Mouse (Mus musculus) bone marrow, adult 2 months (tissue): ENCODE measurements around the gene Ndufb4. TPM values are rescaled to one million over a fixed set of nuclear protein-coding genes. Genes with fewer than 3 reads are reported as not detected.

Source experiments
- H3K27ac ChIP-seq: fragments of 200-500 bp; 2 replicates; pipeline ENCODE4 v1.5.1; 2012; ENCODE audit warnings: low read depth, mild to moderate bottlenecking, control low read depth, inconsistent platforms, low read length; ENCODE audit not compliant: control insufficient read depth, poor library complexity, insufficient read depth
- H3K4me1 ChIP-seq: fragments of 200-500 bp; 2 replicates; pipeline ENCODE4 v1.6.1; 2011; ENCODE audit warnings: low read length; ENCODE audit not compliant: control insufficient read depth, insufficient read depth
- H3K4me3 ChIP-seq: fragments of 200-500 bp; replicated peaks from 2 replicates; pipeline ENCODE3; 2011; ENCODE audit warnings: mild to moderate bottlenecking, low read depth, low read length, control low read depth; ENCODE audit not compliant: control insufficient read depth
- CTCF ChIP-seq: fragments of 200-500 bp; IDR thresholded peaks from 2 replicates; pipeline ENCODE4 v1.5.1; 2011; ENCODE audit warnings: low read length, control low read depth; ENCODE audit not compliant: control insufficient read depth, insufficient read depth
- POLR2A ChIP-seq: fragments of 200-500 bp; IDR thresholded peaks from 2 replicates; pipeline ENCODE4 v1.6.1; 2011; ENCODE audit warnings: low read depth, mild to moderate bottlenecking, control low read depth, low read length, borderline replicate concordance; ENCODE audit not compliant: control insufficient read depth
- WGBS: fragments of 180-500 bp; shearing (Covaris S2); methylation state at CpG from one replicate; pipeline ENCODE4 v1.1.7; 2018; 5-methylcytosine and 5-hydroxymethylcytosine counted together
- polyA plus RNA-seq: library from polyadenylated mRNA; stranded (reverse); fragments of >200 nt; gene quantifications from 2 replicates; pipeline ENCODE4 v1.2.4, GENCODE M21; 2011; ENCODE audit warnings: low replicate concordance; ENCODE audit not compliant: missing spikeins, insufficient read depth, insufficient read length

Gene Ndufb4
- polyA plus RNA-seq, 1 experiment: 78.8 TPM

- H3K4me1 ChIP-seq: no peaks in the 10 kb centered on the region
- TF ChIP-seq CTCF (no peak), POLR2A (no peak)
- H3K27ac ChIP-seq: no peak overlapping the region
- no peak overlapping the region for H3K4me3 ChIP-seq
- 79% methylated on average over 8 of the region's 8 CpGs for WGBS
Observed at GRCm38 (mm10) chr16:37615429-37615828, 38.8 kb downstream of the Ndufb4 start.

- H3K4me3 ChIP-seq: no peak overlapping the region
- TF ChIP-seq POLR2A (no peak), CTCF (no peak)
- 85% methylated on average over 9 of the region's 9 CpGs for WGBS
- H3K4me1 ChIP-seq: no peaks in the 10 kb centered on the region
- H3K27ac ChIP-seq: no peak overlapping the region
Observed at GRCm38 (mm10) chr16:37614540-37614939, 39.7 kb downstream of the Ndufb4 start.

GRCm38 (mm10) chr16:37612013-37612412 lies 42.2 kb downstream of the Ndufb4 start:
- no peaks in the 10 kb centered on the region for H3K4me1 ChIP-seq
- no peak overlapping the region for H3K27ac ChIP-seq
- no peak overlapping the region for H3K4me3 ChIP-seq
- 91% methylated on average over 5 of the region's 5 CpGs for WGBS
- TF ChIP-seq POLR2A (no peak), CTCF (no peak)

GRCm38 (mm10) chr16:37611072-37611471 lies 43.2 kb downstream of the Ndufb4 start:
- TF ChIP-seq POLR2A (no peak), CTCF (no peak)
- WGBS: 86% methylated on average over 7 of the region's 7 CpGs
- Histone ChIP-seq H3K27ac (no peak overlapping the region), H3K4me3 (no peak overlapping the region), H3K4me1 (no peaks in the 10 kb centered on the region)

GRCm38 (mm10) chr16:37610333-37610732 lies 43.9 kb downstream of the Ndufb4 start:
- 84% methylated on average over 8 of the region's 8 CpGs for WGBS
- Histone ChIP-seq H3K4me3 (no peak overlapping the region), H3K27ac (no peak overlapping the region), H3K4me1 (no peaks in the 10 kb centered on the region)
- no peak for TF ChIP-seq CTCF
- no peak for TF ChIP-seq POLR2A

- no peak for TF ChIP-seq POLR2A
- no peak for TF ChIP-seq CTCF
- WGBS: 83% methylated on average over 6 of the region's 6 CpGs
- H3K4me3 ChIP-seq: no peak overlapping the region
Observed at GRCm38 (mm10) chr16:37604243-37604642, 50.0 kb downstream of the Ndufb4 start.

GRCm38 (mm10) chr16:37603431-37603830 lies 50.8 kb downstream of the Ndufb4 start:
- Histone ChIP-seq H3K4me3 (no peak overlapping the region), H3K4me1 (no peaks in the 10 kb centered on the region), H3K27ac (no peak overlapping the region)
- 93% methylated on average over 1 of the region's 1 CpGs for WGBS
- no peak for TF ChIP-seq CTCF
- TF ChIP-seq POLR2A: no peak

More at GRCm38 (mm10) chr16:37604243-37604642, 50.0 kb downstream of the Ndufb4 start:
- H3K4me1 ChIP-seq: no peaks in the 10 kb centered on the region
- no peak overlapping the region for H3K27ac ChIP-seq

- Histone ChIP-seq H3K4me3 (no peak overlapping the region), H3K4me1 (no peaks in the 10 kb centered on the region), H3K27ac (no peak overlapping the region)
- TF ChIP-seq POLR2A (no peak), CTCF (no peak)
- WGBS: 69% methylated on average over 3 of the region's 3 CpGs
Observed at GRCm38 (mm10) chr16:37599326-37599725, 54.9 kb downstream of the Ndufb4 start.

GRCm38 (mm10) chr16:37598463-37598862 lies 55.8 kb downstream of the Ndufb4 start:
- H3K4me1 ChIP-seq: no peaks in the 10 kb centered on the region
- H3K4me3 ChIP-seq: no peak overlapping the region
- WGBS: 76% methylated on average over 7 of the region's 7 CpGs
- TF ChIP-seq POLR2A (no peak), CTCF (no peak)
- H3K27ac ChIP-seq: no peak overlapping the region

GRCm38 (mm10) chr16:37597412-37597811 lies 56.8 kb downstream of the Ndufb4 start:
- 56% methylated on average over 5 of the region's 5 CpGs for WGBS

More at GRCm38 (mm10) chr16:37597412-37597811, 56.8 kb downstream of the Ndufb4 start:
- no peak for TF ChIP-seq POLR2A
- no peak for TF ChIP-seq CTCF
- H3K27ac ChIP-seq: no peak overlapping the region
- no peak overlapping the region for H3K4me3 ChIP-seq
- no peaks in the 10 kb centered on the region for H3K4me1 ChIP-seq

Other genes with a start within 250 kb of the Ndufb4 start
- 1.2 and 5.0 TPM in 2 replicates for gene Gtf2e1, start 114.7 kb downstream of the Ndufb4 start, polyA plus RNA-seq
- 4.5 and 6.8 TPM in 2 replicates for gene Rabl3, start 114.6 kb downstream of the Ndufb4 start, polyA plus RNA-seq
- 1.3 and 4.1 TPM in 2 replicates for gene Hgd, start 74.3 kb downstream of the Ndufb4 start, polyA plus RNA-seq
- 28.2 and 31.4 TPM in 2 replicates for gene Fstl1, start 122.4 kb upstream of the Ndufb4 start, polyA plus RNA-seq
- gene Gm36028, start 206.7 kb upstream of the Ndufb4 start, polyA plus RNA-seq: not detected in 2 replicates
- gene Lrrc58, start 213.9 kb upstream of the Ndufb4 start, polyA plus RNA-seq: 3.8 and 6.5 TPM in 2 replicates